Mouse (Mus musculus): ENCODE measurements around the gene Actn3.
"Not testable (repeated sequence)": the region's sequence is repeated elsewhere in the genome, so short reads cannot be mapped to it uniquely, and the experiment has no call there.

Actn3 gene

GRCm38 (mm10) chr19:4877785-4878184 is at the start of gene Actn3:
Gene Actn3 (minus strand): TSS chr19:4877909.
- DNase-seq (ENCODE audit: low read depth), result no peak

DNA sequence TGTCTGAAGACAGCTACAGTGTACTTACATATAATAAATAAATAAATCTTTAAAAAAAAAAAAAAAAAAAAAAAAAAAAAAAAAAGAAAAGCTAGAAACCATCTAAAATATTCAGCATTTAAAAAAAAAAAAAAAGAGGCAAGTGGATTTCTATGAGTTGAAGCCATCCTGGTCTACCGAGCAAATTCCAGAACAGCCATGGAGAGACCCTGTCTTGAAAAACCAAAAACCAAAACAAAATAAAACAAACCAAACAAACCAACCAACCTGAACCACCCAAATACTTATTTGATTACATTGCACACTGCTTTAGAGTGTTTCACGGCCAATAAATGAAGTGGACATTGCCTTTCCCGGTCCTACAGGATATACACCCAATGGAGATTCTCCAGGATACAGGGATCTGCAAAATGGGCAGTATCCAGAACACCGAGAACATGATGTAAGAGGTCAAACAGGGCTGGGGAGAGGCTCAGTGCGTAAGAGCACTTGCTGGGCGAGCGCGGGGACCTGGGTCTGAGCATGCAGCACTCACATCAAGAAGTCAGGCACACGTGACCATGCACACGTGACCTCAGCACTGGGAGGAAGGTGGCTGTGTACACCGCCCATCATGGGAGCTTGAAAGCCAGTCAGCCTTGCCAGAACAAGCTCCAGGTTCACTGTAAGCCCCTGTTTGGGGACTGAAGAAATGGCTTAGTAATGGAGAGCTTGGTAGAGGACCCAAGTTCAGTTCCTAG is 47.6 kb upstream of the Actn3 start:
- no peak for DNase-seq (ENCODE audit: low read depth)

- no peak for DNase-seq (ENCODE audit: low read depth)
Observed at GRCm38 (mm10) chr19:4919652-4920051, 41.9 kb upstream of the Actn3 start.

DNA sequence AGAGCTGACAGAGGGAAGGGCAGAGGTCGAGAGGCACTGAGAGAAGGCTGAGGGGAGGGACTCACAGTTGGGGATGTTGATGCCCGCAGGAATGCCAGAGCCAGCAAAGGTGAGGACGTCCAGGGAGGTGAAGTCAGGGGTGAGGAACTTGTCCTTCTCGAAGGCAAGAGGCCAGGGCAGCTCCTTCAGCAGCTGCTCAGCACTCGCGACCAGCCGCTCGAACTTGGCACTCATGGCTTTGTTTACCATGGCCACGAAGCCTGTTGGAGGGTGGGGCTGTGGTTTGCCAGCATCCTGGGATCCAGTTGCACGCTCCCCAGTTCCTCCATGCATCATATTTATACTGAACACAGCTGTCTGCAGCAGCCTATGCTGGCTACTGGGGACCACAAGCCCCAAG is 39.1 kb upstream of the Actn3 start:
- DNase-seq (ENCODE audit: low read depth), result no peak

GRCm38 (mm10) chr19:4915924-4916603 is 38.4 kb upstream of the Actn3 start:
- no peak for DNase-seq (ENCODE audit: low read depth)

DNA sequence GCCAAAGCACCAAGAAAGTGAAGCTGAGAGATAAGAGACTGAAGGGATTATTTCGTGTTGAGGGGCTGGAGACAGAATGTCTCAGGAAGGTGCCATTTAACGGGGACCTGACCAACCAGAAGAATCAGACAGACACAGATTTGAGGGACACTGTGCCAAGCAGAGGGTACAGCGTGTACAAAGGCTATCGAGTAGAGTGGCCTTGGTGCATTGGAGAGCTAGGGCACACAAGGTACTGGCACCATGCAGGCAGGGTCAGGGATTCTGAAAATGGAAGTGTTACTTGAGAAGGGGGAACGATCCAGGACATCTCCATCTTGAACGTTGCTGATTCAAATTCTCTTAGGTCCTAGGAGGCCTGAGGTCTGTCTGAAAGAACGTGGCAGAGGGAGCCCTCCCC is 31.7 kb upstream of the Actn3 start:
- no peak for DNase-seq (ENCODE audit: low read depth)

- peak; percentile 32 for DNase-seq (ENCODE audit: low read depth)
Observed at GRCm38 (mm10) chr19:4908107-4908506, 30.4 kb upstream of the Actn3 start.

DNA sequence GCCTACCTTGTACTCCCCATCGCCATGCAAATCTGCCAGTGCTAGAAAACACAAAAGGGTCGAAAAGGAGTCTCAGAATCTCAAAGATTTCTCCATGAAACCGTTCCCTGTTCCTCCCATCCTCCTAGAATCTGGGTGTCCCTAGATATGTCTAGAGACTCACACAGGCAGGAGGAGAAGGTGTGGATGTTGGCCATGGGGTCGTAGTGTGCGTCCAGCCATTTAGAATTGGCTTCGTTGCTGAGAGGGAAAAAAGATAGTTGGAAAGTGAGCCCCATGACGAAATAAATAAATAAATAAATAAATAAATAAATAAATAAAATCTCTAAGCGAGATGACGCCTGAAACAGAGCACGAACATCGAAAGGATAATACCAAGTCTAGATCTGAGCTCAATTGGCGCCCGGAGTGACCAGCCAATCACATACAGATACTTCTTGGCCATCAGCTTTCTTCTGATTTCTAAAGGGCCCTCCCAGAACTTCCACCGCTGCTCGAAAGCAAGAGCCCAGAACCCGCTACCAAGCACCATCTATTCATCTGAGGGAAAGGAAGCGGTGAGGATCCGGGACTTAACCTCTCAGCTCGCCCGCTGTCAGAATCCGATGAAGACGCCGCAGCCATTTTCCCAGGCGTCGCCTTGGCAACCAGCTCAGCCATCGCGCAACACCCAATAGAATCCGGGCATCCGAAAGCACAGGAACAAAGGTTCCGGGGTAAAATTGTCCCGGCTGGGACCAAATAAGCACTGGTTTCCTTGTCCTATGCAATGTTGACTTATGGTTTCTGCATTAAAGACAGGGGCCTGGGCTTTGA is 28.5 kb upstream of the Actn3 start, which contains the start of gene Bbs1:
TSS of gene Bbs1 (minus strand) at position 650 of the 816 bp plus-strand sequence.
- no peak for DNase-seq (ENCODE audit: low read depth)

DNA sequence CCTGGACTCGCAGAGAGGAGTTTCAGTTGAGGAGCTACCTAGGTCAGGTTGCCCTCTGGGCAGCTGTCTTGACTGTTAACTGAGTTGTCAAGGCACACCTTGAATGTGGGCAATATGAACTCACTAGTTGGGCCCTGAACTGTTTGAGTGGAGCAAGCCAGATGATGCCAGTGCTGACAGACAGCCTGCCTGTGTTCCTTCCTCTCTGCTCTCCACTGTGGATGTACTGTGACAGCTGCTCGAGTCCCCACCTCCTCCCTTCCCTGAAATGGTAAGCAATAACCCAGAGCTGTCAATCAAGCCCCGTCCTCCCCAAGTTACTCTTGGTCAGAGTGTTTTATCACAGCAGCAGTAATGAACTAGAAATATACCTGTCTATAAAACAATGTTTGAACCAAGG is 22.2 kb upstream of the Actn3 start:
- DNase-seq (ENCODE audit: low read depth), result no peak

- no peak for DNase-seq (ENCODE audit: low read depth)
Observed at GRCm38 (mm10) chr19:4898972-4899371, 21.3 kb upstream of the Actn3 start.

- no peak for DNase-seq (ENCODE audit: low read depth)
Observed at GRCm38 (mm10) chr19:4896780-4897520, 19.2 kb upstream of the Actn3 start.

- DNase-seq (ENCODE audit: low read depth), result no peak
Observed at GRCm38 (mm10) chr19:4891798-4892197, 14.1 kb upstream of the Actn3 start.

- DNase-seq (ENCODE audit: low read depth), result no peak
Observed at GRCm38 (mm10) chr19:4889791-4890190, 12.1 kb upstream of the Actn3 start.

DNA sequence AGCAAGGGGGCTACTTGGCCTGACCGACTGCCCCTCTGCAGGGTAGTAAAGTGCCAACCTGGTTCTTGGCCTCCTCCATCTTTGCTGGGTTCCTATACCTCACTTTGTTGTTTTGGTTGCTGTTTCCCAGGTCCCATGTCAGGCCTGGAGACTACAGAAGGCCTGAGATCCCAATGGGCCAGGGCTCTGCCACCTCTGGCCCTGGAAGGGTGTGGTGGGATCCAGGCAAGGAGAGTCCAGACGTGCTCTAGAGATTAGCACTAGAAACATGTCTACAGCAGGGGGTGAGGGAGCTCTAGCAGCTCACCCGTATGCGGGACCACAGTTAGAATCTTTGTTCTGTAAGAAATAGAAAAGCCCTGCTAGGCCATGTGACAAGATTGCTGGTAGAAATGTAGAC is 6.3 kb upstream of the Actn3 start:
- DNase-seq (ENCODE audit: low read depth), result no peak

- no peak for DNase-seq (ENCODE audit: low read depth)
Observed at GRCm38 (mm10) chr19:4879324-4879703, 1.6 kb upstream of the Actn3 start.

GRCm38 (mm10) chr19:4878405-4879323 is 955 bp upstream of the Actn3 start, which contains the start of gene Zdhhc24:
Gene Zdhhc24 (plus strand): TSS chr19:4878668.
- peak; percentile 97 for DNase-seq (ENCODE audit: low read depth)

DNA sequence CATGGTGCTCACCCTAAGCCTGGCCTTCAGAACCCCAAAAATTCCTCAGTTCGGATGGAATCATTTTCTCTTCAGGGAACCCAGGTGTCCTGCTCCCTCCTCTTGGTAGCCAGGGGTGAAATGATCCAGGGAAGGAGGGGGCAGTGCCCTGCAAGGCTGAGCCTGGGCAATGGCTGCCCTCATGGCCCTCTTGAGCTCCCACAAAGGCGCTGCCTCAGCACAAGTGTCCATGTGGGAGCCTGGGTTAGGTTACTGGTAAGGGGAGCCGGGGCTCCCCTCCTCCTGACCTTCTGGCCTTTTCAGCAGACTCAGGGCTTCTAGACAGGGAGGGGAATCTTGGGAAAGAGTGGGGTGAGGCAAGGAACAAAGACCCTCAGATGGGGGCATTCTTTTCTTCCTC is 954 bp downstream of the Actn3 start:
- DNase-seq (ENCODE audit: low read depth), result no peak

- DNase-seq (ENCODE audit: low read depth), result no peak
Observed at GRCm38 (mm10) chr19:4876241-4876640, 1.5 kb downstream of the Actn3 start.

GRCm38 (mm10) chr19:4874613-4875012 is 3.1 kb downstream of the Actn3 start:
- not testable (repeated sequence) for DNase-seq (ENCODE audit: low read depth)

DNA sequence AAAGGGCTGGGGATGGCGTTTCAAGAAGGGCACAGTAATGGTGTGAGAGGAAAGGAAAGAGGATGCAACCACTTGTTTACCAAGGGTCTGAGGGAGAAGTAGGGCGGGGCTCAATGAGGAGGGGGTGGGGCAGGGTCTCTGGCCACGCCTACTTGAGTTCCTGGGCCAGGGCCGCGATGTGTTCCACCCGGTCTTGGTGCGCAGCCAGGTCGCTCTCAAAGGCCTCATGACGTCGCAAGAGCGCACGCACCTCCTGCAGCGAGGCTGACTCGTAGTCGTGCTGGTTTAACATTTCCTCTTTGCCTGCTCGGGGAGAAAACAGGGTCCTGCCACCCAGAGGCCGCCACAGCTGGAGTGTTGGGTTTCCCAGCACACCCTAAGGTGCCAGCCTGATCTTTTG is 12.6 kb downstream of the Actn3 start:
- no peak for DNase-seq (ENCODE audit: low read depth)

- DNase-seq (ENCODE audit: low read depth), result no peak
Observed at GRCm38 (mm10) chr19:4863048-4863447, 14.7 kb downstream of the Actn3 start.

All from 416B (cell line).